Mouse (Mus musculus) gastrocnemius, adult 8-10 months (tissue): ENCODE data around the gene Olfr368. TPM values are rescaled to one million over a fixed set of nuclear protein-coding genes. Genes with fewer than 3 reads are reported as not detected.

ENCODE experiments used
- DNase-seq, 2 experiments: peaks; one replicate each; pipeline ENCODE4 v3.0.0; 2022; ENCODE audit warnings: low spot score in 2 of 2
- total RNA-seq, 4 experiments: library from RNA; stranded (reverse); gene quantifications; 2 replicates each; pipeline ENCODE4 v1.2.4; 2022

Gene Olfr368
- not detected for total RNA-seq

GRCm38 (mm10) chr2:37326215-37326614 is at the start of gene Olfr368:
Gene Olfr368, plus strand, starts transcription at chr2:37326515.
- DNase-seq = no peak

- DNase-seq = no peak
These were observed 7.0 kb downstream of the Olfr368 start for GRCm38 (mm10) chr2:37333321-37333720.

GRCm38 (mm10) chr2:37338497-37339187 is 12.3 kb downstream of the Olfr368 start:
- no peak for DNase-seq

- no peak for DNase-seq
These were observed 25.4 kb downstream of the Olfr368 start for GRCm38 (mm10) chr2:37351671-37352070.

GRCm38 (mm10) chr2:37355571-37355970 is 29.3 kb downstream of the Olfr368 start:
- no peak for DNase-seq

GRCm38 (mm10) chr2:37358633-37359540 is 32.6 kb downstream of the Olfr368 start, which contains the start of gene Pdcl:
Gene Pdcl, minus strand, starts transcription at chr2:37359332.
- peak; percentile 85 to 89 for DNase-seq

- DNase-seq = no peak
These were observed 33.6 kb downstream of the Olfr368 start for GRCm38 (mm10) chr2:37359908-37360307.

- DNase-seq = no peak
These were observed 44.3 kb downstream of the Olfr368 start for GRCm38 (mm10) chr2:37370651-37371050.

GRCm38 (mm10) chr2:37376018-37376417 is 49.7 kb downstream of the Olfr368 start:
- DNase-seq = no peak

- peak; percentile 10 to 23 for DNase-seq
These were observed 53.9 kb downstream of the Olfr368 start for GRCm38 (mm10) chr2:37380189-37380588.

Other genes with a start within 250 kb of the Olfr368 start
- gene Olfr361, start 237.2 kb upstream of the Olfr368 start, total RNA-seq = not detected
- not detected for gene Olfr362, start 208.6 kb upstream of the Olfr368 start, total RNA-seq
- not detected for gene Olfr364-ps1, start 187.2 kb upstream of the Olfr368 start, total RNA-seq
- gene Olfr365, start 138.3 kb upstream of the Olfr368 start, total RNA-seq = not detected
- gene Olfr366, start 114.9 kb upstream of the Olfr368 start, total RNA-seq = not detected
- gene Pdcl, start 32.8 kb downstream of the Olfr368 start, total RNA-seq = 10 to 100 TPM in 1 of 4 experiments, 1 to 10 TPM in 3; 8.2 to 11.7 (median 8.9) TPM
- 10 to 100 TPM; 32.4 to 67.5 (median 43.8) TPM for gene Rc3h2, start 96.4 kb downstream of the Olfr368 start, total RNA-seq
- 1 to 10 TPM; 3.3 to 5.3 (median 4.2) TPM for gene Zbtb26, start 116.6 kb downstream of the Olfr368 start, total RNA-seq
- gene Zbtb6, start 116.7 kb downstream of the Olfr368 start, total RNA-seq = 1 to 10 TPM; 2.3 to 3.8 (median 3.5) TPM
- gene Rabgap1, start 116.8 kb downstream of the Olfr368 start, total RNA-seq = 10 to 100 TPM; 29.6 to 34.5 (median 31.0) TPM
- 1 to 10 TPM in 1 of 4 experiments, under 1 TPM in 3; 0.31 to 1.6 (median 0.40) TPM for gene Gpr21, start 189.8 kb downstream of the Olfr368 start, total RNA-seq